8 mouse cellular contexts compared by ENCODE assay signal in the genomic region with DNA sequence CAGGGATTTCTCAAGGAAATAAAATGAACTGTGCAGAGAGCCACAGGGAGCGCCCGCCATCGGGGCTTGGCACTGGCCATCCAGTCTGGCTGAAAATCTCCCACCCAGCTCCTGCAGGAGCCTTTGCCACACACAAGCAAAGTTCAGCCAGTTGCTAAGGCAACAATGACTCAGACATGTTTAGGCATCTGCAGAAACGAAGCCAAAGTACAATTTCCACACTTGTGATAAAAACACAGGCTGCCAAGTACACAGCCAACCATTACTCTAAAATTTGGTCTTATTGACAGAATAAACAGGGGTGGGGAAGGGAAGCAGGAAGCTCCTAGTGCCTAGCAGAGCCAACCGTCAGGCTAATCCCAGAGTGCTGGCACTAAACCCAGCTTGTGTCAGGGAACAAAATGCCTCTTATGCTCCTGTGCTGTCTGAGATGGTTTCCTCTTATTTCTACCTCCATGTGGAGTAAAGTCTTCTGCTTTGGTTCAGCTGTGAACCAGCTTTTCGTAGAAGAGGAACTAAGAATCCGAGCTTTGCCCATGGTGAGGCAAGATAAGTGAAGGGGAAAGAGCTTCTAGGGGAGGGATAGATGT. TPM values are rescaled to one million over a fixed set of nuclear protein-coding genes. Genes with fewer than 3 reads are reported as not detected.
DNase-seq lines count a peak whose midpoint lies in the region; ATAC-seq lines count a peak whose summit lies in the region.

No protein-coding gene starts in this region.

- H3K36me3 ChIP-seq in heart, embryonic 11.5 days (ENCODE audit: control insufficient read depth, insufficient read depth, low read length), result no peaks in the 10 kb centered on the region
- no peaks in the 10 kb centered on the region for H3K36me3 ChIP-seq in heart, embryonic 12.5 days
- H3K36me3 ChIP-seq in megakaryocyte, embryonic 14.5 days (replicated peaks; ENCODE audit: low read length), result peaks cover 16% of the 10 kb centered on the region

- no peaks in the 10 kb centered on the region for H3K9me3 ChIP-seq in heart, embryonic 11.5 days (replicated peaks; ENCODE audit: control insufficient read depth, low read length)
- no peaks in the 10 kb centered on the region for H3K9me3 ChIP-seq in heart, embryonic 12.5 days (replicated peaks)
- no peaks in the 10 kb centered on the region for H3K9me3 ChIP-seq in megakaryocyte, embryonic 14.5 days

- peaks cover 41% of the 10 kb centered on the region for H3K4me1 ChIP-seq in heart, embryonic 11.5 days (ENCODE audit: control insufficient read depth, insufficient read depth, low read length)
- peaks cover 87% of the 10 kb centered on the region for H3K4me1 ChIP-seq in heart, embryonic 12.5 days (replicated peaks)
- peaks cover 94% of the 10 kb centered on the region for H3K4me1 ChIP-seq in megakaryocyte, embryonic 14.5 days

- H3K4me2 ChIP-seq in heart, embryonic 11.5 days, result no peak overlapping the region
- no peak overlapping the region for H3K4me2 ChIP-seq in heart, embryonic 12.5 days

- DNase-seq in heart, adult 18-20 months, result peak; percentile 76 to 86
- peak; percentile 82 for DNase-seq in Muller cell, postnatal 12 days (ENCODE audit: inconsistent ontology term)
- peak; percentile 97 for DNase-seq in large intestine, adult 2 months (ENCODE audit: low read depth, low spot score)
- no peak for DNase-seq in embryo, embryonic 10.5 days (ENCODE audit: low spot score)
- DNase-seq in right cerebral cortex, postnatal 14 days, result no peak

- no peaks in the 10 kb centered on the region for H3K27me3 ChIP-seq in heart, embryonic 11.5 days (ENCODE audit: control insufficient read depth, insufficient read depth, low read length)
- no peaks in the 10 kb centered on the region for H3K27me3 ChIP-seq in heart, embryonic 12.5 days (replicated peaks)
- H3K27me3 ChIP-seq in megakaryocyte, embryonic 14.5 days (replicated peaks), result no peaks in the 10 kb centered on the region

- H3K9ac ChIP-seq in heart, embryonic 11.5 days (ENCODE audit: low read depth, low read length), result no peak overlapping the region
- peak overlapping the region; percentile 29; the same call in 1 of the 2 replicates for H3K9ac ChIP-seq in heart, embryonic 12.5 days

- no peak overlapping the region for H3K4me3 ChIP-seq in heart, embryonic 11.5 days (ENCODE audit: low read depth, low read length)
- H3K4me3 ChIP-seq in heart, embryonic 12.5 days, result no peak overlapping the region
- peak overlapping the region; percentile 71 for H3K4me3 ChIP-seq in megakaryocyte, embryonic 14.5 days (replicated peaks)

- no peak overlapping the region for H3K27ac ChIP-seq in heart, embryonic 11.5 days (ENCODE audit: low read depth, low read length)
- H3K27ac ChIP-seq in heart, embryonic 12.5 days (ENCODE audit: poor library complexity, severe bottlenecking), result peak overlapping the region; percentile 54; the same call in 1 of the 2 replicates

- WGBS in heart, embryonic 11.5 days (ENCODE audit: insufficient replicate concordance), result 66% methylated on average over 7 of the region's 7 CpGs
- WGBS in heart, embryonic 12.5 days, result 57% methylated on average over 7 of the region's 7 CpGs
- WGBS in large intestine, adult 2 months, result 11% methylated on average over 7 of the region's 7 CpGs

- no peak for ATAC-seq in heart, embryonic 11.5 days (replicated peaks; ENCODE audit: insufficient number of reproducible peaks, low FRiP score, low TSS enrichment)
- 0 out of 2 replicates have a peak, but pooled peaks have one; percentile 23 for ATAC-seq in heart, embryonic 12.5 days (ENCODE audit: insufficient number of reproducible peaks, low FRiP score)

RNA-seq across cellular contexts. Expression of a gene that starts 12.7 kb away (rescaled TPM):
- 100 to 1,000 TPM; 232 to 280 TPM for total RNA-seq in heart, adult 18-20 months (2021)
- 55.0 and 60.0 TPM in 2 replicates for polyA plus RNA-seq in heart, embryonic 11.5 days (2014; fragmentation: Nextera tagmentation; extraction: Ambion mirVana)
- polyA plus RNA-seq in heart, embryonic 12.5 days (2016; fragmentation: Nextera tagmentation; extraction: Ambion mirVana), result 70.8 and 72.0 TPM in 2 replicates
- 52.6 and 77.7 TPM in 2 replicates for polyA plus RNA-seq in large intestine, adult 2 months (2012; rRNA removed)
- 39.9 and 82.1 TPM in 2 replicates for polyA plus RNA-seq in megakaryocyte, embryonic 14.5 days (2012; ENCODE audit: insufficient read depth, low replicate concordance)

RNA-seq across cellular contexts. Expression of a gene that starts 59.0 kb away (rescaled TPM):
- total RNA-seq in heart, adult 18-20 months (2021), result 10 to 100 TPM; 60.1 TPM
- 18.7 and 20.4 TPM in 2 replicates for polyA plus RNA-seq in heart, embryonic 11.5 days (2014; fragmentation: Nextera tagmentation; extraction: Ambion mirVana)
- 24.5 and 25.4 TPM in 2 replicates for polyA plus RNA-seq in heart, embryonic 12.5 days (2016; fragmentation: Nextera tagmentation; extraction: Ambion mirVana)
- polyA plus RNA-seq in large intestine, adult 2 months (2012; rRNA removed), result 4.3 and 4.4 TPM in 2 replicates
- 8.3 TPM in 1 of 2 replicates, not detected in the other for polyA plus RNA-seq in megakaryocyte, embryonic 14.5 days (2012; ENCODE audit: insufficient read depth, low replicate concordance)

Comparison
In these comparisons a context has a peak if more than half of its experiments do, and no peak if none do; other contexts are left out.
1. DNase-seq: peak in heart, adult 18-20 months (2 of 2), Muller cell, postnatal 12 days (single experiment) and large intestine, adult 2 months (single experiment); none in embryo, embryonic 10.5 days (single experiment) and right cerebral cortex, postnatal 14 days (single experiment).